Mouse (Mus musculus) spleen, adult 2 months (tissue): ENCODE measurements around the gene Tk2. TPM values are rescaled to one million over a fixed set of nuclear protein-coding genes. Genes with fewer than 3 reads are reported as not detected.
A peak's percentile ranks its signal among the peaks of the same experiment; 100 is the strongest.

ENCODE experiments used
- DNase-seq, 2 experiments: peaks; one replicate each; pipeline versions ENCODE4 v3.0.0 to v3.0.0-alpha.2; 2012 to 2021; ENCODE audit warnings: low spot score in 2 of 2, low read depth in 1 of 2
- H3K27ac ChIP-seq: fragments of 200-500 bp; 2 replicates; pipeline ENCODE4 v1.5.1; 2012; ENCODE audit warnings: low read length, inconsistent platforms; ENCODE audit not compliant: insufficient read depth
- H3K27me3 ChIP-seq: fragments of 200-500 bp; 2 replicates; pipeline ENCODE4 v1.6.1; 2012; ENCODE audit warnings: mild to moderate bottlenecking, moderate library complexity, low read length, inconsistent platforms; ENCODE audit not compliant: control insufficient read depth, insufficient read depth
- H3K36me3 ChIP-seq: fragments of 200-500 bp; 2 replicates; pipeline ENCODE4 v1.6.1; 2012; ENCODE audit warnings: mild to moderate bottlenecking, low read length, inconsistent platforms; ENCODE audit not compliant: control insufficient read depth, insufficient read depth
- H3K4me1 ChIP-seq: fragments of 200-500 bp; 2 replicates; pipeline ENCODE4 v1.6.1; 2011; ENCODE audit warnings: inconsistent platforms; ENCODE audit not compliant: control insufficient read depth, insufficient read depth, insufficient read length
- H3K4me3 ChIP-seq: fragments of 200-500 bp; 2 replicates; pipeline ENCODE4 v1.5.1; 2011; ENCODE audit warnings: mild to moderate bottlenecking, inconsistent platforms; ENCODE audit not compliant: insufficient read depth, insufficient read length; ENCODE audit errors: extremely low read depth
- CTCF ChIP-seq: fragments of 200-500 bp; IDR thresholded peaks from 2 replicates; pipeline ENCODE4 v1.5.1; 2011; ENCODE audit warnings: mild to moderate bottlenecking, inconsistent platforms; ENCODE audit not compliant: insufficient read depth, insufficient read length, insufficient replicate concordance; ENCODE audit errors: extremely low read depth
- POLR2A ChIP-seq: fragments of 200-500 bp; IDR thresholded peaks from 2 replicates; pipeline ENCODE4 v1.6.1; 2011; ENCODE audit warnings: low read depth, low read length, inconsistent platforms
- WGBS: fragments of 180-500 bp; shearing (Covaris S2); methylation state at CpG from one replicate; pipeline ENCODE4 v1.1.7; 2018; 5-methylcytosine and 5-hydroxymethylcytosine counted together
- polyA plus RNA-seq: library from polyadenylated mRNA; depleted of rRNA; stranded (reverse); fragments of >200 nt; gene quantifications from 2 replicates; pipeline ENCODE4 v1.2.3, GENCODE M21; 2012

Tk2 gene
- polyA plus RNA-seq, 1 experiment, result 42.5 TPM

- Histone ChIP-seq H3K4me3 (no peak overlapping the region), H3K27ac (no peak overlapping the region), H3K27me3 (no peaks in the 10 kb centered on the region), H3K4me1 (no peaks in the 10 kb centered on the region), H3K36me3 (peaks cover 52% of the 10 kb centered on the region)
- TF ChIP-seq CTCF (no peak), POLR2A (no peak)
- no peak for DNase-seq
- 93% methylated on average over 5 of the region's 5 CpGs for WGBS
These were observed 21.3 kb downstream of the Tk2 start for GRCm38 (mm10) chr8:104227048-104227447.

- WGBS, result 44% methylated on average over 5 of the region's 5 CpGs
- Histone ChIP-seq H3K27ac (no peak overlapping the region), H3K36me3 (no peaks in the 10 kb centered on the region), H3K4me3 (no peak overlapping the region), H3K27me3 (no peaks in the 10 kb centered on the region), H3K4me1 (no peaks in the 10 kb centered on the region; the same call in 1 of the 2 replicates)
- TF ChIP-seq CTCF (peak; percentile 91; the same call in 1 of the 2 replicates), POLR2A (no peak)
- peak; percentile 41 to 74 for DNase-seq
These were observed 28.6 kb downstream of the Tk2 start for GRCm38 (mm10) chr8:104219806-104220205.

GRCm38 (mm10) chr8:104219079-104219478 lies 29.3 kb downstream of the Tk2 start:
- peak; percentile 45 to 65 for DNase-seq
- H3K27ac ChIP-seq, result no peak overlapping the region
- 16% methylated on average over 11 of the region's 11 CpGs for WGBS
- H3K4me3 ChIP-seq, result no peak overlapping the region
- H3K36me3 ChIP-seq, result no peaks in the 10 kb centered on the region
- peak; percentile 82; the same call in 1 of the 2 replicates for TF ChIP-seq CTCF
- no peak for TF ChIP-seq POLR2A
- H3K27me3 ChIP-seq, result no peaks in the 10 kb centered on the region
- no peaks in the 10 kb centered on the region; the same call in 1 of the 2 replicates for H3K4me1 ChIP-seq

DNA sequence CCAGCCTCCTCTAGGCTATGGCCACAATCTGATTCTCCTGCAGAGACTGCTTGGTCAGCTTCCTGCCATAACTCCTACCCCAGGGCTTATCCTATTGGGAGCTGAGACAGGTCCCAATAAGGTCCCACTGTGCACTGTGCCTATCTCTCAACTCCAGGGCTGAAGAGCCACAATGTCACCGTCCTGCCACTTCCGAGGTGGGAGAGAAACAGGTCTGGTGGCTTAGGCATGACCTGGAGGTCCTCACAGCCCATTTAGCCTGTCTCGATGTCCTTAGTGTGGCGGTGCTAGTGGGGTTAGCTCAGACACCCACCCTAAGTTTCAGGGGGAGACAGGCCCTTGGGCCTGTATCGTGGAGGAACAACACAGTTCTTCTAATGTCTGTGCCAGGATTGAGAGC lies 30.8 kb downstream of the Tk2 start:
- 87% methylated on average over 5 of the region's 5 CpGs for WGBS
- Histone ChIP-seq H3K27me3 (no peaks in the 10 kb centered on the region), H3K36me3 (no peaks in the 10 kb centered on the region), H3K4me3 (no peak overlapping the region), H3K4me1 (no peaks in the 10 kb centered on the region; the same call in 1 of the 2 replicates), H3K27ac (no peak overlapping the region)
- DNase-seq, result no peak
- TF ChIP-seq CTCF (no peak), POLR2A (no peak)

DNA sequence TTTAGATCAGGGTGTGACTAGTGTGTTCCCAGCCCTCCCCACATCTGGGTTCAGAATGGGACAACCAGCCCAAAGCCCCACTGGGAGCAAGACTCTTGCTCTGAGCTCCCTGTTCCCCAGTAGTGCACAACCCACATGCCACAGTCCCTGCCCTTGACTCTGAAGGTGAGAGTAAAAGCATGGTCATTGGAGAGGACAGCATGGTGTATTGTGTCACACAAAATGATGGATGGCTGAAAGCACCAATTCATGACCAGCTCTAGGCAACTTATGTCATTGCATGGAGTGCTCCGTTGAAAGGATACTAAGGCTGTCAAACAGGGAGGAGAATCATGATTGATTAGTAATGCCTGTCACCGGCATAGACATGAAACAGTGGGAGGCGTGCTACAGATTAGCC lies 43.1 kb downstream of the Tk2 start:
- no peak for TF ChIP-seq CTCF
- TF ChIP-seq POLR2A, result no peak
- DNase-seq, result no peak
- H3K27me3 ChIP-seq, result no peaks in the 10 kb centered on the region
- peaks cover 2% of the 10 kb centered on the region; the same call in 1 of the 2 replicates for H3K4me1 ChIP-seq
- no peak overlapping the region for H3K27ac ChIP-seq
- no peaks in the 10 kb centered on the region for H3K36me3 ChIP-seq
- WGBS, result 79% methylated on average over 3 of the region's 3 CpGs
- no peak overlapping the region for H3K4me3 ChIP-seq

GRCm38 (mm10) chr8:104202320-104202719 lies 46.0 kb downstream of the Tk2 start:
- Histone ChIP-seq H3K27me3 (no peaks in the 10 kb centered on the region), H3K4me3 (no peak overlapping the region), H3K36me3 (no peaks in the 10 kb centered on the region), H3K4me1 (peaks cover 3% of the 10 kb centered on the region; the same call in 1 of the 2 replicates), H3K27ac (no peak overlapping the region)
- TF ChIP-seq CTCF (no peak), POLR2A (no peak)
- WGBS, result 93% methylated on average over 4 of the region's 4 CpGs
- DNase-seq, result no peak

- 91% methylated on average over 3 of the region's 3 CpGs for WGBS
- H3K27me3 ChIP-seq, result no peaks in the 10 kb centered on the region
- no peak for DNase-seq
- H3K27ac ChIP-seq, result no peak overlapping the region
- TF ChIP-seq POLR2A (no peak), CTCF (no peak)
- no peaks in the 10 kb centered on the region for H3K36me3 ChIP-seq
- H3K4me1 ChIP-seq, result peaks cover 3% of the 10 kb centered on the region; the same call in 1 of the 2 replicates
- no peak overlapping the region for H3K4me3 ChIP-seq
These were observed 46.7 kb downstream of the Tk2 start for GRCm38 (mm10) chr8:104201622-104202021.
